Mouse (Mus musculus) B cell, adult 2 months (primary cell): ENCODE data around the gene Nup214.
A peak's percentile ranks its signal among the peaks of the same experiment; 100 is the strongest.
"Not testable (repeated sequence)": the region's sequence is repeated elsewhere in the genome, so short reads cannot be mapped to it uniquely, and the experiment has no call there.

Source experiments
- DNase-seq, 2 experiments: peaks; one replicate each; pipeline ENCODE4 v3.0.0; 2022

Nup214 gene

DNA sequence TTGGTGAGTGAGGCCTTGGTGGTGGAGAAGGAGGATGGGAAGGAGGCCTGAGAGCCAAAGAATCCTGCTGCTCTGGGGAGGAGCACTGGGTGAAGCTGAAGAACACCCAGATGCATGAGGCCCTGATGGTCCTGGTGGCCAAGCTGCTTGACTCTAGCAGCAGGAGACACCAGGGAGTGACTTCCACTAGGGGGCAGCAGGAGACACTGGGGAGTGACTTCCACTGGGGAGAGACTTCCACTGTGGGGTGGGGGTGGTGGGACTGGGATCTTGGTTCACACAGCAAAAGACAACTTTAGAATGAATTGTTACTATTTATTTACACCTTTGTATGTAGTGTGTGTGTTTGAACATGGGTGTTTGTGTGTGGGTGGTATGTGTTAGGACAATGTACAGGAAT, 9.1 kb upstream of the Nup214 start:
- DNase-seq: peak; percentile 61 to 65

DNA sequence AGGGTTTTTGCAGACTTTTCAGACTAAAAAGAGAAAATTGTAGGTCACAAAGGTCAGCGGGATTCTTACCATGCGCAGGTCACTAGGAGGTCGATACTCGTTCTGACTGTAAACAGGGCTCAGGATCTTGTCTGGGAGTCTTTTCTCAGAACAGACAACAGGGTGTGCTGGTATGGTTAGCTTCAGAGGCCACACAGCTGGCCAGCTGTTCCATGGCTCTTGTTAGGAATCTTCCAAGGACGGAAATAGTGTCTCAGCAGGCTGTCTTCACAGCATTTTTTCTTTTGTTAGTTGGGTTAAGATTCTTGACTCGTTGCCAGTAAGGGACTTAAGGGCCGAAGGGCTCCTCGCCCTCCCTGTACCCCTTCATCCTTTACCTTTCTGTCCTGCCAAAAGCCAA, 7.4 kb upstream of the Nup214 start:
- DNase-seq: no peak

DNA sequence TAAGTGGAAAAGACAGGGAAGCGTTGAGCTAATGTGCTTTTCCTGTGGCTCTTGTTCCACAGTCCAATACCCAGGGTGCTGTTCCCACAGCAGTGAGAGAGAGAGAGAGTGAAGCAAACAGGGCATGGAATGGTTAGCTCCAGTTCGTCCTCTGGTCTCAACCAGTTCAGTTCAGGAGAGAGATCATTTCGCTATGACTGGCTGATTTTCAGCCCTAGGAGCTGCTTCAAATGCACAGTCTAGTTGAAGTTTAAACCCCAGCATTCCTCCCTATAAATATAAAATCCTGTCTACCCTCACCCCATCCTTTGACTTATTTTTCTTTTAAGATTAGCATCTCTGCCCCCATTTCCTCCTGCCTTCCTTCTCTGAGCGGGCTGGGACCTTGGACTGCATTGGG, 1.6 kb upstream of the Nup214 start:
- DNase-seq: no peak

DNA sequence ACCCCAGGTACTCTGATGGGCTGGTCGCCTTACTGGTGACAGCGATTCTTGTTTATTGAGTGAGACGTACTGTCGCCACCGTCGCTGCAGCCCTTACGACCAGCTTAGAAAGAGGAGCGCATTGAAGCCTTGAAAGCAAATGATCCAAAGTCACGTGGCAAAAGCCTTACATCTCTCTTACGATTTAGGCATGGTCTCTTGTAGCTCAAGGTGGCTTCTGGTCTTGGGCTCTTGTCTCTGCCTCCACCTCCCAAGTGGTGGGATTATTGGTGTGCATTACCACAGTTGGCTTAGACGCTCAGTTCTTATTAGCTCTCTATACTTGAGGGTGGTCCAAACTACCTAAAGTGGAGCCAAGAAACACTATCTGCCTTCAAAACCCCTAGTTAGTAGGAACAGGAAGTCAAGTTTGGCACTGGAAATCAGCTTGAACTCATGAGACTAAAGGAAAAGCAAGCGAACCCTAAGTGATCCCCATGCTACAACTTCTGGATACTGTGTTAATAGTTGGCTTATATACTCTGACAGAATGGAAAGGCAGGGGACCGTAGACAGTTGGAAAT, 654 bp downstream of the Nup214 start:
- DNase-seq: no peak

DNA sequence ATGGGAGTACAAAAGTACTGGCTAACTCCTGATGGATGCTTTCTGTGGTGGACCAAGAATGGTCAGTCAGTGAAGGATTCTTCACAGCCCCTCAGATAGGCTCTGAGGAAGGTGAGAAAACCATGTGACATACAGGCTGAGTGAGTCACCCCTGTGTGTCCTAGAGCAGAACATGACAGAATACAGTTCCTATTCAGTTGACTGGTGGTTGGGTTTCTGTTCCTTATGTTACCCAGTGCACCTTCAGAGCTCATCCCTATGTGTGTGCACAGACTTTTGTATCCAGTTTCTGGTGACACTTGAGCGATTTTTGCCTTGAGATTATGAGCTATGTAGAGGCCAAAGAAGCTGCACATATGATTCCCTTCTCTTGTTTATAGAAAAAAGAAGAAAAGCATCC, 13.5 kb downstream of the Nup214 start:
- DNase-seq: peak in 1 of 2 experiments; percentile 6

DNA sequence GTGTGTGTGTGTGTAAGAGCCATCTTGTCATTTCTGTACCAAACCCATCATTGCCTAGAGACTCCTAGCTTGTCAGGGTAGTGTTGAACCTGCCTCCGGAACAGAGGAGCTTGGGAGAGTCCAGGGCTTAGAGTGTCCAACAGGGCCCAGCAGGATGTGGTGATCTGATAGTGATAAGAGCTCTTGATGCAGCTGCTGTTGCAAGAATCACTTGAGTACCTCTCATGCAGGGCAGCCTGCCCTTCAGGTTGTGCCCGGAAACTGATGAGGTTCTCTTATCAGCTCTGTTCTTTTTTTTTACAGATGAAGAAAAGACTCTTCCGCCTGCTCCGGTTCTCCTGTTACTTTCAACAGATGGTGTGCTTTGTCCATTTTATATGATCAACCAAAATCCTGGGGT, 16.7 kb downstream of the Nup214 start:
- DNase-seq: no peak

DNA sequence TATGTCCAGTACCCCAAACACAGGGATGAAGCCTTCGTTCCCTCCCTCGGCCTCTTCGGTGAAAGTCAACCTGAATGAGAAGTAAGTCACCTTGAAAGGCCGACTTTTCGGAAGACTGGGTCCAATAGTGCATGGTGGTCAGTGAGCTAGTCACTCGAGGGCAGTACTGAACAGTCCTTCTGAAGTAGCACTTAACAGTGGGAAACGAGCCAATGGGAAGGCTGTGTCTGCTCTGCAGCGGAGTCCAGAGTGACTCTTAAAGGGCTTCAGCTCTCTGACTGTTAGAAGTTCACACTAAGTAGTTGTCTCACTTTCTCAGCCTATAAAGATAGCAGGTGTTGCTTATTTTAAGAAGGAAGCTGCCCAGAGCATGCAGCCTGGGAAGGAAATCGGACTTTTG, 20.7 kb downstream of the Nup214 start:
- no peak for DNase-seq

DNA sequence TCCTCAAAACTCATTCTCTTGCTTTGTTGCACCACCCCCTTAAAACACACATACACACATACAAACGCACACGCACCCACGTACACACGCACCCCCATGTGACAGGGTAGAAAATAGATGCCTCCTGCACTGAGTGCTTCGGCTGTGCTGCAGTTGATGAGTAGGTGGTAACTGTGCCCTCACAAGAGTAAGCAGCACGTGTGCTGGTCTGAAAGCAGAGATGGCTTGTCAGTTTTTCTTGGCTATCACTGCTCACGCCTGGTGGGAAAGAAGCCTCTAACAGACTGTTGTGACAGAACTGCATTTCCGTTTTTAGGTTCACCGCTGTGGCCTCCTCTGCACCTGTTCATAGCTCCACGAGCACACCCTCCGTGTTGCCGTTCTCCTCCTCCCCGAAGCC, 21.8 kb downstream of the Nup214 start:
- no peak for DNase-seq

DNA sequence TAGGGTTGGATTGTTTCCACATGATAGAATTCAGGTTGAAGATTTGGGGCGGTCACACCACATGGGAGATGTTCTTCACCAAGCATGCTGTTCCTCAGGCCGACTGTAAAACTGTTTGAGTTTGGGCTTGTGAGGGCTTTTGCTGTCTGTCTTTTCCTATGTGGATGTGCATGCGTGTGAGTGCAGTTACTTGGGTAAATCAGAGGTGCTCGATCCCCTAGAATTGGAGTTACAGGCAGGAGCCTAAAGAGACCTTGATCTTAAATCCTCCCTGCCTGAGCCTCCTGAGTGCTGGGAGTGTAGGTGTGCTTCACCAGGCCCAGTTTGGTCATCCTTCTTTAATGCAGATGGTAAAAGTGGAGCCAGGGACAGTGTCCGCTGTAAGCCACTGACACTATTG, 23.3 kb downstream of the Nup214 start:
- no peak for DNase-seq

DNA sequence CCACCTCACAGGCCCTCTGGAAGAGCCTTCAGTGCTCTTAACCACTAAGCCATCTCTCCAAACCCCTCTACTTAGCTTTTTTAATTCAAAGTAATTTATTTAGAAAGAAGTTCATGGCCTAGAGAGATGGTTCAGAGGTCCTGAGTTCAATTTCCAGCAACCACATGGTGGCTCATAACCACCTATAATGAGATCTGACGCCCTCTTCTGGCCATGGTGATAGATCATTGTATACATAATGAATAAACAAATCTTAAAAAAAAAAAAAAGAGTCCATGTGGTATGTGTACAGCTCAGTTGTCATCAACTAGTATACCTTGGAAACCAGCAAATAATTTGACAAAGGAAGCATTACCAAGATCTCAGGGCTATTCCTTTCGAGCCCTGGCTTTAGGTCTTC, 24.2 kb downstream of the Nup214 start:
- DNase-seq: peak; percentile 9 to 24

DNA sequence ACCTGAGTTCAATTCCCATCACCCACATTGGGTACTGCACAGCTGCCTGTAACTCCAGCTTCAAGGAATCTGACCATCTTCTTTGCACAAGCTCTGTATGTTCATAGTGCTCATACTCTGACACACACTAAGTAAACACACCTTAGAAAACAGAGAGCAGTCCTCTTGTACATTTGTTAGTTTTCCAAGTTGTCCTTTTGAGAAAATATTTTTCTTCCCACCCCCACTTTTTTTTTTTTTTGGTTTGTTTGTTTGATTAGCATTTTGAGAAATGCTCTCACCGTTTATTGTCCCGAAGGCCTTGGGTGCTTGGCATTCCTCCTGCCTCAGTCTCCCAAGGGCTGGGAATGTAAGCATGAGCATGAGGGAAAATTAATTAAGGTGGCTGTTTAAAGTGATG, 34.1 kb downstream of the Nup214 start:
- DNase-seq: no peak

DNA sequence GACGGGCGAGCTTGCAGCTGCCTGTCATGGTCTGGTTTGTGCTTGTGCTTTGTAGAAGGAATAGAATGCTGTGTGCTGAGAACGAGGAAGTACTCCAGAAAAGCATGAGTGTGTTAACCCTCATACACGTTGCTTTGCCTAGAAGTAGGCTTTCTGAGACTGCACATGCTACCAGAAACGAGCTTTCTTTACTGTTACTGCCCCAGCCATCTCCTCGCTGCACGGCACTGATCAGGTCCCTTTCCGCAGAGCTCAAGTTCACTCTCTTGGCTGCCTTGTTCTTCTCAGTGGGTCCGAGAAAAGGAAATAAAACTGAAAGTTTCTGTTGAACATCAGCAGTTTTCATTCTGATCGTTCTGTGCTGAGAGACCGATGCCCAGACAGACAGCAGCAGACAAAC, 34.5 kb downstream of the Nup214 start:
- no peak for DNase-seq

DNA sequence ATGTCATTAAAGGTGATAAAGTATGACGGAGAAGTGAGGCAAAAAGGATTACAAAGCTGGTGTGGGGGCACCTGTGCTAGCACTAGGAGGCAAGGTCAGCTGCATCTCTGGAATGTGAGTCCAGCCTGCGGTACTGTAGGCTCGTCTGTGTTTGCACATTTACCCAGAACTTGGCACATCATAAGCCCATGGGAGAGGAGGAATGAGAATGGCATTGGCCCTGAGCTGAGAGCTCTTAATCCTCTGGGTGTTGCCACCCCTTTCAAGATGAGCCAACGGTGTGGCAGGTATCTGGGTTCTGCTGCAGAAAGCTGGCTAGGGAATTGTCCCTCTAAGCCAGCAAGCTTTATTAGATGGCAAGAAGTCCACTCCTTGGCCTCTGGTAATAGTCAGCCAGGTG, 45.5 kb downstream of the Nup214 start:
- no peak for DNase-seq

DNA sequence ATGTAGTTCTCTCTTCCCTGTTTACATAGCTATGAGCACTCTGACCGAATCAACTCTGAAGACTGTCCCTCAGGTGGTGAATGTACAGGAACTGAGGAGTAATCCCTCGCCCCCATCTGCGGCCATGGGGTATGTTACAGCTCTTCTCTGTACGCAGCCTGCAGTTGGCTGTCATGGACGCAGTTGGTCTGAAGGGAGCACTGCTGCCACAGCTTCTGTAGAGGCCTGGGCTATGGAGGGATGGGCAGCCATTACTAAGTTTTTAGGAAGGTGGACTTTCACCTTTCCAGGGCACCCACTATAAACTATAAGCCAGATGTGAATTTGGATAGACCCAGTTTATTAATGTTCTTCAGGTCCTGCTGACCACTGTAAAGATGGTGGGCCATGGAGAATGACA, 46.0 kb downstream of the Nup214 start:
- DNase-seq: no peak

DNA sequence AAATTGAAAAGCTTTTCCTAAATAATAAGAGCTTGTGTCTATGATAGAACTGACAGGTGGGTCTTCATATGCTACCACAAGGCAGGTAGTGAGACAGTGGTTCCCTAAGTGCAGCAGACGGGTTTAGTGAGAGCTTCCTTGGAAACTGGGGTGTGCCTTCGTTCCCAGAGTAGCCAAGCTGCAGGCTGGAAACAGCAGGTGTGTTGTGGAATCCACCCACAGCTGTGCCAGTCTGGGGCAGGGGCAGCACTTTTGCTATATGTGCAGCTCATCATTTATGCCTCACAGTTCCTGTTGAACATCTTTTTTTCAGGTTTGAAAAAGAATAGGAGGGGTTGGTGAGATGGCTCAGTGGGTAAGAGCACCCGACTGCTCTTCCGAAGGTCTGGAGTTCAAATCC, 50.1 kb downstream of the Nup214 start:
- no peak for DNase-seq

DNA sequence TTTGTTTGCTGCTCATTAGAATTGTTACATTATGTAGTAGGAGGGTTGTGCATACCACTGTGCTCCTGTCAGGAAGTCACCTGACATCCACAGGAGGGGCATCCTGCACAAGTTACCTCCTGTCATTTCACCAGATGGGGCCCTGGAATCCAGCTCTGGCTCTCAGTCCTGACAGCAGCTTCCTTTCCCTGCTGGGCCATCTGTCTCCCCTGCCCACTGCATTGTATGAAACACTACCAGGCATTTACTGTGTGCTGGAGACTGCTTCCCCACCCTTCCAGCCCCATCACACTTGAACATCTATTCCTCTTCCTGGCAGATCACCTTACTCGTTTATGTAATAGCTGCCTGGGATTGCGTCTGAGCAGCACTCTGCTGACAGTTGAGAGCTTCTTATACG, 55.4 kb downstream of the Nup214 start:
- no peak for DNase-seq

DNA sequence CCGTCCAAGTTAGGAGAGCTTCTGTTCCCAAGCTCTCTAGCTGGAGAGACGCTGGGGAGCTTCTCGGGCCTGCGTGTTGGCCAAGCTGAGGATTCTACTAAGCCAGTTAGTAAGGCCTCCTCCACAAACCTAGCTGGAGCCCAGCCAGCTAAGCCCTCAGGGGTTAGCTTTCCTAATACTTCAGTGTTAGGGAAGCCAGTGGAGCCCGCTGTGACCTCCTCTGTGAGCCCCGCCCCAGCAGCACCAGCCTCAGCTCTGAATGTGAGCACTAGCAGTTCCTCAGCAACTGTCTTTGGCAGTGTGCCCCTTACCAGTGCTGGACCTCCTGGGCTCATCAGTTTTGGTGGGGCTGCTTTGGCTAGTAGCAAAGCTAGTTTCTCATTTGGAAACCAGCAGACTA, 59.2 kb downstream of the Nup214 start:
- DNase-seq: no peak

DNA sequence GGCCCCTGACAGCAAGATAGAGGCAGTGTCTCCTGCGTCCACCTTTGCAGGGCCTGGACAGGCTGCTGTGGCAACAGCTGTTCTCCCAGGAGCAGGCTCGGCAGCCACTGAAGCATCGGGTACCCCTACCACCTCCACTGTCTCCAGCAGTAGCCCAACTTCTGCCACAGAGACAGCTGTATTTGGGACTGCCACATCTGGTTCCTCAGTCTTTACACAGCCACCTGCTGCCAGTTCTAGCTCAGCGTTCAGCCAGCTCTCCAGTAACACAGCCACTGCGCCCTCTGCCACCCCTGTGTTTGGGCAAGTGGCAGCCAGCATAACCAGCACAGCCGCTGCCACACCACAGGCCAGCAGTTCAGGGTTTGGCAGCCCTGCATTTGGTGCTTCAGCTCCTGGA, 60.0 kb downstream of the Nup214 start:
- DNase-seq: no peak

DNA sequence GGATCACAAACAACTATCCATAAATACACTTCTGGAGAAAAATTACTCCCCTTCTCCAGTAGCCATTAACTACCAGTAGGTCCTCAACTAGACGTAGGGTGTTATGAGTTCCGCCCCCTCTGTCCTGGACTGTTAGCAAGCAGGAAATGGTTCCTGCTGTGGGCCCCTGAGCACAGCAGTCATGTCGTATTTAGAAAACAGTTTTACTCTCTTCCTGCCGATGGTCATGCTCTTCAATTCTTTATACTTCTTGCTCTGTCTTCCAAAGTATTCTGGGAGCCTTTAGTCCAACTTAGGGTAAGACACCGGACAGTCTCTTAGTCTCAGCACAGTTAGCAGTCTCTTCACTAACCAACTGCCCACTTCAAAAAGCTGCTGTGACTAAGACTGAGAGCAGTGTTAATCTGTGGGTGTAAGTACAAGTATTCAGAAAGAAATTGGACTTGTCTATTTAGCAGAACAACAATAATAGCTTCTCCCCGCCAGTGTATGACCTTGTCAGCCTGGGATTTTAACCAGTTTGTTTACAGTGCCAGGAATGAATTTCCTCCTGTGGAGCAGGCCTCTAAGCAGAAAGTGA, 63.1 kb downstream of the Nup214 start:
- DNase-seq: peak in 1 of 2 experiments; percentile 10

DNA sequence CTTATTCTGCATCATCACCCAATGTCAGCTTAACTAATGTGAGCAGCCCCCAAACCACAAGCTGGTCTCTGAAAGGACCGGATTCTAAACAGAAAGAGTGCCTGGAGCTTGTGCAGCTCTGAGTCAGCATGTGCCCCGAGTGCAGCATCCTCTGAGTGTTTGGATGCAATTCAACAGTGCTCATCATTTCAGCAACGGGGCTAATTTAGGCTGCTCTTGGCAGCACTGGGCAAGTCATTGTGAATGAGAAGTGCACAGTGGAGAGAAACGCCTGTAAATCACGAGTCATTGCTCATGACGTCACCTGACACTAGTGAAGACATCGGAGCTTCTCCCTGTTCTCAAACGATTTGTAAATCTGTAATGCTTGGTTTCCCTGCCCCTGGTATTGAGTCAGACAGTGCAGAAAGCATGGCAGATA, 64.4 kb downstream of the Nup214 start:
- no peak for DNase-seq

DNA sequence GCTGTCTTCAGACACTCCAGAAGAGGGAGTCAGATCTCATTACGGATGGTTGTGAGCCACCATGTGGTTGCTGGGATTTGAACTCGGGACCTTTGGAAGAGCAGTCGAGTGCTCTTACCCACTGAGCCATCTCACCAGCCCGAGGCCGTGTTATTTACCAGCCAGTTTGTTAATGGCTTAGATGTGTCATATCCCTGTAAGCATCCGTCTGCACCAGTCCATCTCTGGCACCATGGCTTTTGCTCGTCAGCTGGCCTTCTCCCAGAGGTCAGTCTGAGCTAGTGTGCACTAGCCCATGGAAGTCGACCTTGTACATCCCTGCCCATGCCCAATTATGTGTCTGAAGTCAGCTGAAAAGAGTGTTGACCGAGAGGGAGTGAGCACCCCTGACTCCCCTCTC, 66.4 kb downstream of the Nup214 start:
- DNase-seq: not testable (repeated sequence)

DNA sequence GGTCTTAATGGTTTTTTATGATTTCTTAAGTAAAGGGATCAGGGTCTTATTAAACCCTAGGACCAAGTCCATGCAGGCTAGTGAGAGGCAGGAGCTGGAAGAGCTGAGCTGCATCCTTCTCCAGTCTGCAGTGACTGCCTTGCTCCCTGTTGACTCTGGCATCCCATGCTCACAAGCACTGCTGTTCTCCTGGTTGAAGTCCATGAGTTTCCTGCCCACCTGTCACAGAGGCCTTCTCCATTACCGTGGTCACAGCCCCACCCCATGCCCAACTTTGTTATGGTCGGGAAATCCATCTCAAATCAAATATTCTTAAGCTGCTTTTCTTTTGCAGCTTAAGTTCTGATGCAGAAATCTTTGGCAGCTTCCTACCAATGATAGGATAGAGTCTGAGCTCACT, 66.9 kb downstream of the Nup214 start:
- no peak for DNase-seq

DNA sequence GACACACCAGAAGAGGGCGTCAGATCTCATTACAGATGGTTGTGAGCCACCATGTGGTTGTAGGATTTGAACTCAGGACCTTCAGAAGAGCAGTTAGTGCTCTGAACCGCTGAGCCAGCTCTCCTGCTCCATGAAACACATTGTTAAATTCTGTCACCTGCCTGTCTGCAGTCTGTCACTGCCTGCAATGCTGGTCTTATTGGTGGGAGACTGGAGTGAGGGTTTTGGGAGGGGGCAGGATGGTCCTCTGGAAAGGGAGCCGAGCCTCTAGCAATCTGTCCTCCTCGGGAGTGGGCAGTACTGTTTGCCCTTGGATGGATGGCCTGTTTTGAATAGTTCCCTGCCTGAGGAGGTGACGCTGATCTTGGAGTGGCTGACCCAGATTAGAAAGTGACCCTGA, 69.6 kb downstream of the Nup214 start:
- no peak for DNase-seq

DNA sequence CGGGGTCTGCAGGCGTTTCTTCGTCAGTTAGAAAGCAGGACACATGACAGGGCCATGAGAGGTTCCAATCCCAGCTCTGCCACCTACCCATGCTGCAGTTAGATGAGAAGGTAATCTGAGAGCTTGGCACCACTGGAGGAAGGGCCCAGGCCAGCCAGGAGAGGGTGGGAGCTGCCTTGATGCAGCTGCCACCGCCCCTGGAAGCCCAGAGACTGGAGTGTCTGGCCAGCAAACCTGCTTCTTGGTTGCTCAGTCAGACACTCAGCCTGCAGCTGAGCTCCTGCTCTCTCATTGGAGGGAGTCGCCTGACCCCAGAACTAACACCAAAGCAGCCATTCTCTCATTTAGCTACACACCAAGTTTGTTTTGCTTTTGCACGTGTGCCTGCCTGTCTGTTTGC, 71.1 kb downstream of the Nup214 start:
- DNase-seq: no peak

DNA sequence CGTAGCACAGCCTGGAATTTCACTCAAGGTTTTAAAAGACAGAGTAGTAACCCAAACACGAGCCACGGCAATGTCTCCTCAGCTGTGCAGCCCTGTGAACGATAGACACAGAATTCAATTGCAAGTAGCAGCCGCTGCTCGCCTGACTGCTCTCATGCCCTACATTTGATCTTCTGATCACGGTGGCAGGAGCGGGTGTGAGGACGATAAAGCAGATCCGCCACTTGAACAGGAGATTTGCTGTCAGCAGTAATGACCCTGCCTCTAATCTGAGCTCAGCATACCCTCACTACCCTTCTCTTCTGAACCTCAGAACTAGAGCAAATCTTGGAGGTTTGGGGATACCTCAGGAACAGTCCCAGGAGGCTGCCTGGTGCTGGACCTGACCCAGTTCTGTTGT, 71.8 kb downstream of the Nup214 start:
- no peak for DNase-seq

DNA sequence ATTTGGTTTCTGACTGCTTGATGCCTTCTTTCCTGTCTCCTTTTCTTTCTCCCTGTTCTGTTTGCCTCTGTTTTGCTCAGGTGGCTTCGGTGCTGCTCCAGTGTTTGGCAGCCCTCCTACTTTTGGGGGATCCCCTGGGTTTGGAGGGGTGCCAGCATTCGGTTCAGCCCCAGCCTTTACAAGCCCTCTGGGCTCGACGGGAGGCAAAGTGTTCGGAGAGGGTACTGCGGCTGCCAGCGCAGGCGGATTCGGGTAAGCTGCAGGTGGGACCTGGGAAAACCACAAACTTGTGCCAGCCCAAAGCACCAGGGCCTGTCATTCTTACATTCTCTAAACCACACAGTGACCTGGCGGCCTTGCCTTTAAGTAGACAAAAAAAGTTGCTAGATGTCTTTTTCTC, 73.1 kb downstream of the Nup214 start:
- DNase-seq: no peak
